16 mouse cellular contexts compared by ENCODE assay signal in genomic region chr2:167654911-167655600, GRCm38 (mm10). TPM values are rescaled to one million over a fixed set of nuclear protein-coding genes. Genes with fewer than 3 reads are reported as not detected.
A peak's percentile ranks its signal among the peaks of the same experiment; 100 is the strongest.
DNase-seq lines count a peak whose midpoint lies in the region; TF ChIP-seq lines count a peak whose summit lies in the region.
"Had no signal": no experiment of that assay in that cellular context is flagged by ENCODE, and none has a peak within 500 bp of the region (broad histone marks: within the 10 kb centered on the region; RNA-seq: fewer than 3 reads in every experiment).

No protein-coding gene starts in this region.

- no peak overlapping the region for H3K27ac ChIP-seq in kidney, adult 2 months (ENCODE audit: insufficient read depth, low read depth, low read length)
- 0 out of 2 replicates have a peak overlapping the region, but pooled peaks have one; percentile 9 for H3K27ac ChIP-seq in liver, adult 2 months (replicated peaks; ENCODE audit: insufficient read depth, low read depth, low read length)
- peak overlapping the region; percentile 99; the same call in 1 of the 2 replicates for H3K27ac ChIP-seq in bone marrow macrophage, adult 2 months (ENCODE audit: insufficient read depth, low read depth, low read length)
- H3K27ac ChIP-seq: forebrain, embryonic 10.5 days; heart, embryonic 13.5 days had no signal

- no peak overlapping the region for H3K9ac ChIP-seq in liver, adult 2 months (ENCODE audit: low read depth, low read length)
- H3K9ac ChIP-seq: heart, embryonic 13.5 days had no signal

- 57% methylated on average over 10 of the region's 10 CpGs for WGBS in kidney, adult 2 months
- 31% methylated on average over 10 of the region's 10 CpGs for WGBS in liver, adult 2 months

- TF ChIP-seq CTCF in kidney, adult 2 months (conservative IDR thresholded peaks at IDR 0.05; ENCODE audit: insufficient read depth, insufficient read length, low read depth, low read length), result no peak
- no peak for TF ChIP-seq CTCF in liver, adult 2 months (IDR thresholded peaks at IDR 0.05; ENCODE audit: low read depth, low read length)
- no peak for TF ChIP-seq CTCF in bone marrow macrophage, adult 2 months (IDR thresholded peaks at IDR 0.05; ENCODE audit: low read depth, low read length)

- peaks cover 21% of the 10 kb centered on the region for H3K79me2 ChIP-seq in liver, adult 2 months (ENCODE audit: control insufficient read depth, insufficient read depth, low read length)

- H3K4me3 ChIP-seq in kidney, adult 2 months (ENCODE audit: insufficient read depth, low read depth, low read length), result no peak overlapping the region
- no peak overlapping the region for H3K4me3 ChIP-seq in liver, adult 2 months (ENCODE audit: insufficient read depth, low read depth, low read length)
- H3K4me3 ChIP-seq in bone marrow macrophage, adult 2 months (ENCODE audit: insufficient read depth, low read length), result no peak overlapping the region
- H3K4me3 ChIP-seq: forebrain, embryonic 10.5 days; gastrocnemius, adult 2 months; heart, embryonic 13.5 days had no signal

- H3K4me1 ChIP-seq in kidney, adult 2 months (ENCODE audit: control insufficient read depth, insufficient read depth, low read length), result peaks cover 39% of the 10 kb centered on the region
- peaks cover 33% of the 10 kb centered on the region for H3K4me1 ChIP-seq in liver, adult 2 months (ENCODE audit: control insufficient read depth, insufficient read depth, low read length)
- H3K4me1 ChIP-seq in bone marrow macrophage, adult 2 months (ENCODE audit: control insufficient read depth, insufficient read depth, low read length), result peaks cover 72% of the 10 kb centered on the region

- no peak for TF ChIP-seq POLR2A in kidney, adult 2 months (IDR thresholded peaks at IDR 0.05; ENCODE audit: low read depth, low read length)
- TF ChIP-seq POLR2A in liver, adult 2 months (IDR thresholded peaks at IDR 0.05; ENCODE audit: extremely low read depth, insufficient read depth, low read length), result no peak
- TF ChIP-seq POLR2A in bone marrow macrophage, adult 2 months (IDR thresholded peaks at IDR 0.05; ENCODE audit: borderline replicate concordance, low read depth, low read length), result no peak

- peak; percentile 74 for DNase-seq in kidney, adult 2 months
- no peak for DNase-seq in kidney, postnatal 10 days
- peak; percentile 87 for DNase-seq in liver, adult 2 months (ENCODE audit: extremely low read depth, low read depth, low spot score)
- no peak for DNase-seq in liver
- no peak for DNase-seq in spleen, postnatal 4 days (ENCODE audit: low spot score in 2 of 2)
- no peak for DNase-seq in lung, postnatal 4 days
- DNase-seq: adrenal gland, postnatal 14 days; cerebellum, adult 18-20 months; cerebellum, postnatal 36 days; gastrocnemius, postnatal 25 days; heart, adult 11 months; heart, postnatal 36 days had no signal

- peaks cover 2% of the 10 kb centered on the region; the same call in 1 of the 2 replicates for H3K36me3 ChIP-seq in kidney, adult 2 months (ENCODE audit: control insufficient read depth, insufficient read depth, low read length)
- H3K36me3 ChIP-seq in liver, adult 2 months (ENCODE audit: control insufficient read depth, insufficient read depth, low read length), result 0 out of 2 replicates have a peak, but pooled peaks cover 3% of the 10 kb centered on the region

- no peaks in the 10 kb centered on the region for H3K27me3 ChIP-seq in kidney, adult 2 months (replicated peaks; ENCODE audit: control insufficient read depth, insufficient read depth, low read length)
- no peaks in the 10 kb centered on the region for H3K27me3 ChIP-seq in liver, adult 2 months (ENCODE audit: control insufficient read depth, insufficient read depth, low read length)
- H3K27me3 ChIP-seq: heart, embryonic 13.5 days had no signal

RNA-seq across cellular contexts. Expression of gene Gm20431, which starts 6.2 kb away (rescaled TPM):
- polyA plus RNA-seq in kidney, adult 2 months (2012; rRNA removed), result 30.7 and 31.8 TPM in 2 replicates
- not detected in 2 replicates for total RNA-seq in liver, adult 2 months (2014; rRNA removed)
- 10.6 and 10.8 TPM in 2 replicates for polyA plus RNA-seq in liver, adult 2 months (2012; rRNA removed)
- 13.5 and 19.6 TPM in 2 replicates for polyA plus RNA-seq in bone marrow macrophage, adult 2 months (2012; ENCODE audit: insufficient read depth, insufficient read length, missing spikeins)

RNA-seq across cellular contexts. Expression of gene Ube2v1, which starts 23.2 kb away (rescaled TPM):
- 108 and 114 TPM in 2 replicates for polyA plus RNA-seq in kidney, adult 2 months (2012; rRNA removed)
- 26.2 and 34.5 TPM in 2 replicates for total RNA-seq in liver, adult 2 months (2014; rRNA removed)
- polyA plus RNA-seq in liver, adult 2 months (2012; rRNA removed), result 69.9 and 75.2 TPM in 2 replicates
- 132 and 166 TPM in 2 replicates for polyA plus RNA-seq in bone marrow macrophage, adult 2 months (2012; ENCODE audit: insufficient read depth, insufficient read length, missing spikeins)

RNA-seq across cellular contexts. Expression of gene Cebpb, which starts 33.7 kb away (rescaled TPM):
- 45.3 and 70.3 TPM in 2 replicates for polyA plus RNA-seq in kidney, adult 2 months (2012; rRNA removed)
- total RNA-seq in liver, adult 2 months (2014; rRNA removed), result 125 and 147 TPM in 2 replicates
- 200 and 210 TPM in 2 replicates for polyA plus RNA-seq in liver, adult 2 months (2012; rRNA removed)
- polyA plus RNA-seq in bone marrow macrophage, adult 2 months (2012; ENCODE audit: insufficient read depth, insufficient read length, missing spikeins), result 109 and 122 TPM in 2 replicates

RNA-seq across cellular contexts. Expression of gene Tmem189, which starts 34.6 kb away (rescaled TPM):
- 288 and 414 TPM in 2 replicates for polyA plus RNA-seq in kidney, adult 2 months (2012; rRNA removed)
- total RNA-seq in liver, adult 2 months (2014; rRNA removed), result 4.8 and 5.8 TPM in 2 replicates
- polyA plus RNA-seq in liver, adult 2 months (2012; rRNA removed), result 19.6 and 24.8 TPM in 2 replicates
- 129 and 138 TPM in 2 replicates for polyA plus RNA-seq in bone marrow macrophage, adult 2 months (2012; ENCODE audit: insufficient read depth, insufficient read length, missing spikeins)

Comparison
In these comparisons a context has a peak if more than half of its experiments do, and no peak if none do; other contexts are left out.
1. DNase-seq: peak in kidney, adult 2 months (single experiment) and liver, adult 2 months (single experiment); none in kidney, postnatal 10 days (single experiment), liver (single experiment), spleen, postnatal 4 days (0 of 2) and lung, postnatal 4 days (0 of 2).